Mouse (Mus musculus): ENCODE data around the gene Poc1b.

Poc1b gene

DNA sequence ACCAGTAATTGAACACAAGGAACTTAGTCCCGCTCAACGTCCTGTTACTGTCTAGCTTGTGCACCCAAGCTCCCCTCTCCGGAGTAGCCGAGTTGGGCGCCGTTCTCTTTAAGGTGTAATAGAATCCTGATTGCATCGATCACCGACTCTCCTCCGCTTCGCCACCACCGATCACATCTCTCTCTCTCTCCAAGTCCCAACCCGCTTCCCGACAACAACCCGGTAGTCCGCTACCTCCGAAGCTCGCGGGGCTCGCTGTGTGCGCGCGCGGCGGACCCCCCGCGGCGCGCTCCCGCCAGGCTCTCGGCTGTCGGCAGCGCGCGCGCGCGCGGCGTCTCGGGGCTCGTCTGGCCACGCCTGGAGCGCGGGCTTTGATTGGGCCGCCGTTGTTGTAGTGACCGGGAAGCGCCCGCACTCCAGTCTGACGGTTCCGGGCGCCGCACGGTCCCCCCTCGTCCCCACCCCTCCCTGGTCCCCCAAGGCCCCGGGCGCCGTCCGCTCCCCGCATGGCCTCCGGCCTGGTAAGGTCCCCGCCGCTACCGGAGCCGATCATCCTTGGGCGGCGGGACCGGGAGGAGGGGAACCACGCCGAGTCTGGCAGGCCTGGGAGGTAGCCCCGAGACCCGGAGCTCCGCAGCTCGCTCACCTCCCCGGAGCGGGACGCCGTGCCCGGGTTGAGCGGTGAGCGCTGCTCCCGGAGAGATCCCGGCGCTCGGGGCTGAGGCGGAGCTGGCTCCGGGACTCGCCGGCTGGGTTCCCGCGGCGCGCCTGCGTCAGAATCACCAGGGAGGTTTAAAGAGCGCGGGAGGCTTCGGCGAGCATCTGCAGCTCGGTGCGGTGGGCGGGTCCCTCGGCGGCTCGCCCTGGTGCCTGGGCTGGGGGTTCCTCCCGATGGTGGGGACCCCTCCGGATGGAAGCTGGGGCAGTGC lies at the start of gene Poc1b:
TSS of gene Poc1b (plus strand) at position 334 of the 929 bp plus-strand sequence.
- in situ Hi-C loops (cut with MboI, MseI) = no loop called here

DNA sequence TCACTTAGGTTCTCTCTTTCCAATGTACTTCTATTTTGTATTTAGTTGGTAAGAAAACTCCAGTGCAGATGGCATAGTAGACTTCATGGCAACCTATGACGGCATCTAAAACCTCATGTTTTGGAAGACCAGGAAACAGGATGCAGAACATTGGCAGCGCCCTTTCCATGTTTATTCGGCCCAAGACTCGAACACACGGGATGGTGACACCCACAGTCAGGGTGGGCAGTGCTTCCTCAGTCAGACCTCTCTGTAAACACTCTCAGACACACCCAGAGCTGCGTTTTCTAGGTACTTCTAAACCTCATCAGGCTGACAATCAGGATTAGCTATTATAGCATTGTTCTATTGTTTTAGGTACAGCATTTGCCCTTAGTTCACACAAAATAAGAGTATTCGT lies 46.2 kb upstream of the Poc1b start:
- in situ Hi-C loops (cut with MboI, MseI) = no loop called here

DNA sequence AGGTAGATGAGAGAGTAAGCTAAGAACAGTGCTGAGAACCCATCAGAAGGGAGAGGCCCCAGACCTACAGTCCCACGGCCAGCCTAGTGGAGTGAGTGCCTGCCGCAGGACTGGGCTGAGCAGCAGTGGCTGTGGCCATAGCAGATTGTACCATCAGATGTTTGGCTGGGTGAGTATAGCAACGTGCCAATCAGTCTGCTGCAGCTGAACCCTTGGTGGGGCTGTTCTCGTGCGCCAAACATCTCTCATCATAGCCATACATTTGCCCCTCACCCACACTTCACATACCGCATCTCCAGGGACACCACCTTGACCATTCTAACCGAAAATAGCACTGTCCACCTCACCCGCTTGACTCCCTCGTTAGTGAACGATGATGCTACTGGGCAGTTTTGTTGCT lies 45.4 kb upstream of the Poc1b start:
- in situ Hi-C loops (cut with MboI, MseI) = no loop called here

DNA sequence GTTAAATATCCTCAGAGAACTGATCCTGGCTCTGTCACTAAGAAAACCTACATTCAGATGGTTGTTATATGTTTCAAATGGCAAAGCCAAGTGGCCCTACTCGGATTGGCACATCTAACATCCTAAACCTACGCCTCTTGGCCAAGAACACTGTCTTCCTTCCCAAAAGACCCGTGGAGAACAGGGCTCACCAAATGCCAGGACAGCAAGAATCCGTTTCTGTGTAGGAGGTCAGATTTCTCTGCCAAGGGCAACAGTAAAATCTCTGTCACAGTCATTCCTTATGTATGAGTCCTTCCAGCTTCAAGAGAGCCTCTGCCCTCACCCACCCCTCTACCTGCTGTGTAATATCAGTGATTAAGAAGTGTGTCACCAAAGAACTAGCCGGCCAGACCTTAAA lies 44.3 kb upstream of the Poc1b start:
- in situ Hi-C loops (cut with MboI, MseI) = no loop called here

DNA sequence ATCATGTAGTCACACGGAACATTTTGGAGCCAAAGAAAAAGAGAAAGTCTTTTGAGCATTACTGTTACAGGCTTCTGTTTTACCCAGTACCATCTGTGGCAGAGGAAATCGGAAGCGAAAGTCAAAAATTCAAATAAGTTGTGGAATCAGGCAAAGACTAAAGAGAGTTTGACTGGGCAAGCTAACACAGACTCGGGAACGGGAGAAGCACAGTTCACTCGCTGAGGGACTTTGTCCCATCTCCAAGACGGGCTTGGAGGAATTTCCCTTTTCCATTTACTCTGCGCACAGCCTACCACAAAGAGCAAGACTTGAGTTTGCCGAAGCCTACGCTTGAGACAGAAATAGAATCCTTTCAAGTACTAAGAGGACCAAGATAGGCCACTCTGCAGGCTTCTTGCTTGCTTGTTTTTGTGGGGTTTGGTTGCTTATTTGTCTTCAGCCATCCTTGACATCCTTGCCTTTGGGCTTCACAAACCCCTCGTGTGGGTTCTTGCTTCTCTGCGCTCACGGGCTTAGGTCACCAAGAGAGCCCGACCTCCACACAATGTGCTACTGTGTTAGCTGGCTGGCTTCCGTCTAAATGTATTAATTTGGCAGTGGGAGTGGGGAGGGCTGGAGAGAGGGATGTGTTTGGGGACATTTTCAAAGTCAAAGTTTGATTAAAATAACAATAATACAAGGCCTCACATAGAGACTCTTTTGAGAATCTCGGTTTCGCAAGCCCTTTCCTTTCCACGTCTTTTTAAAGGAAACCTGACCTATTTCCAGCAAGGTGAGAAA lies 30.5 kb upstream of the Poc1b start:
- in situ Hi-C loops (cut with MboI, MseI) = loop anchor here (5.0 kb wide), 1 partner anchor 1359 kb away; no protein-coding TSS in a partner anchor

DNA sequence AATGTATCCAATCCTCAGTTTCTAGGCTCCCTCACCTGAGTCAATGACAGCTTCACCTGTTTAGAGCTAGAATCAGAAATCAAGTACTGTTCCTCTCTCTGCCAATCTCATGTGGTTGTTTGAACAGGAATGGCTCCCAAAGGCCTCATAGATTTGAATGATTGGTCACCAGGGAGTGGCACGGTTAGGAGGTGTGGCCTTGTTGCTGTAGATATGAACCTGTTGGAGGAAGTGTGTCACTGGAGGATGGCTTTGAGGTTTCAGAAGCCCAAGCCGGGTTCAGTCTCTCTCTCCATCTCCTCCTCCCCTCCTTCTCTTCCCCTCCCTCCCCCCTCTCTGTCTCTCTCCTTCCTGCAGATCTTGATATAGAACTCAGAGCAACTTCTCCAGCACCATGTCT lies 28.2 kb upstream of the Poc1b start:
- in situ Hi-C loops (cut with MboI, MseI) = loop anchor here (5.0 kb wide), 1 partner anchor 1361 kb away; no protein-coding TSS in a partner anchor

DNA sequence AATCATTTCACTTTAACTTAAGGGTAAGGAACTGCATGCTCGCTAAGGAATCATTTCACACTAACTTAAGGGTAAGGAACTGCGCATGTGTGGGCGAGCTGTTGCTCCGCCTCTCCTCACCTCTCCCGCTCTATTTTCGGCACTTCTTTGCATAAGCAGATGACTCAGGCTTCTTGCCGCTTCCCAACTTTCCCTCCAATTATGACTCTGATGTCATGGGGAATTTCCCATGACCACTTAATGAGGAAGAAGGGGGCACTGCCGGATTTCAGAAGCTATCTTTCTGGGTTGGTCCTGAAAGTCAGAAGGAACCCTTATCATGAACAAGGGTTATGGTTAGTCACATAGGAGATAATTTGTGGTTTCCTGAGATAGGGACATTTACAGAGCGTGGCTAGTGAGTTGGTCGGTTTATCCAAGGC lies 25.3 kb upstream of the Poc1b start:
- in situ Hi-C loops (cut with MboI, MseI) = loop anchor here (5.0 kb wide), 2 partner anchors 159 to 589 kb away; no protein-coding TSS in a partner anchor

DNA sequence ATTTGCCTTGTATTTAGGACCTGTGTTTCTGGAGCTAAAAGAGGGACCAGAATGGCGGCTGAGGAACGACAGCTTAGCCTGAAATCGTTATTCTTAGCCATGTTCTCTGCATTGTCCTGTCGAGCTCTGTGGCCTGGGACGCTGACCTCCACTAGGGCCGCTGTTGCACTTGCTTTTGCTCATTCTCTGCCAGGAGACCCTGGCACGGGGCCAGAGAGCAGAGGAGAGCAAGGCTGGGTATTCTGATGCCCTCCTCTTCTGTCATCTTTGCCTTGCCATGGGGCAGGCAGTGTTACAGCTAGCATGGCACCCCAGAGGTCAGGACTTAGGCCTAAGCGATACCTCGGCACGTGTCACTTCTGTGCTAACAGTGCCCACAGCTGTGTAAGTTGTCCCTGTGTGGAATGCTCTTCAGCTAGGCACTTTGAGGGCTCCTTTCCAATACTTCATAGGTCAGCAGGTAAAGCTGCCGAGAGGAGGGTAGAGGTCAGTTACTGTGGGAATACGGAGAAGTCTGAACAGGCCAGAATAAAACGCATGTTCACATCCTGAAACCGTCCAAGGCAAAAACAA lies 23.3 kb upstream of the Poc1b start:
- in situ Hi-C loops (cut with MboI, MseI) = loop anchor here (5.0 kb wide), 2 partner anchors 161 to 591 kb away; no protein-coding TSS in a partner anchor

DNA sequence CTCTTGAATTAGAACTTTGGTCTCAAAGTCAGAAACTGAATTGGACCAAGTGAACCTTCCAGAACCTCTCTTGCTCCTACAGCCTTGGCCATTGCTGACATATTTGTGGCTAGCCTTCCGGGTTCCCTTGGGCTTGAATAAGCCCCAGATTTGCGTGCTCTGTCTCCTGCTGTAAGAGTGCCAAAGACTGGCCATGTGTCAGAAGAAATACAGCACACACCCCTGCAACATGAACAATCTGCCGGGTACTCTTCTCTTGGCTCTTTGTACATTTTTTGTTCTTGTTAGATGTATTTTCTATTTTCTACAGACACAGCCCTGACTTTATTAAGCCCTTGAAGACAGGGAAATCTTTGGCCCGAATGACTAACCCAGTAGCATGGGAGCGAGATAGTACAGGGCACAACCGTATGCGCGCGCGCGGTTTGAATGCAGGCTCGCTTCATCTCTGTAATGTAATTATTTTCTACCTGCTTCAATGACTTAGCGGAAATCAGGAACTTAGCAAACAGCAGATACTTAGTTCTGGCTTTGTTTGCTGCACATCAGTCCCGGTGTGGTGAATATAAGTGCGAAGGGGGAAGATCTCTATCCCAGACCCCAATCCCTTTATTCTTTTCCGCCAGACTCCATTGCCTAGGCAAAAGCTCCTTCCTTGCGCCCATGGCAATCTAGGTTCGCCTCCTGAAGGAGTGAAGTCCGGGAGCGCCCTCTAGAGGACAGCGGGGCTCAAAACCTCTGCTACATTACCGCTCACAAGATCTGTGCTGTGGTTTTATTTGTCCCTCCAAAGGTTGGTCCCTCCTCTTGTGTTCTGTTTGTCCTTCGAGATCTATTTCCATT lies 22.2 kb upstream of the Poc1b start:
- in situ Hi-C loops (cut with MboI, MseI) = loop anchor here (5.0 kb wide), 2 partner anchors 162 to 592 kb away; no protein-coding TSS in a partner anchor

DNA sequence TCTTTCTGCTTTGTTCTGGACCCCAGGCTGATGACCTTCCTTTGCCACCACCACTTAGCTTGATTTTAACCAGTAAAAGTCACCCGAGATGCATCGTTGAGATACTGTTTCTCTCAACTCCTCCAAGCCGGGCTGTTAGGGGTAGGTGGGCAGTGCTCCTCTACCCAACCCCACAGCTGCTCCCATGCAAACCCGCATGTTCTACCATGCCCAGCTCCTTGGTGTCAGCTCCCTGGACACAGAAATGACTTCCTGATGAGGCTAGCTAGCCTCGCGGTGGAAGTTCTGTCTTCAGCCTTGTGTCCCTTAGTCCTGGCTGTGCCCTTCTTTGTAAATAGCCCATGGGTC lies 21.6 kb upstream of the Poc1b start:
- in situ Hi-C loops (cut with MboI, MseI) = no loop called here

DNA sequence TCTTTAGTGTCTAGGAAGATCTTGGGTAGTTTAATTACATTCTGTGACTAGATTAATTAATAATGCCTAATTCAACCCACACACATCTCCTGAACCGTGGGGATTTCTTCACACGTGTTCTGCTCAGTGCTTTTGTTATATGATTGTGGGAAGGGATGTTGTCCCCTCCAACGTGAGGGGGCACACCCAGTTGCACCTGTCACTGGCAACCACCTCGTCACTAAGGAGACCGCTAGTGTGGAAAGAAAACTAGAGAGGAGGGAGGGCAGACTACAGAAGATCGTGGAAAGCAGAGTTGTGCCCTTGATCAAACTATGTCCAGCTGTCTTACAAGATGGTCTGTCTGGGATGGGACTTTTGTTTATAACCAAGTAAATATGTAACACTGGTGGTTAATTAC lies 20.8 kb upstream of the Poc1b start:
- in situ Hi-C loops (cut with MboI, MseI) = no loop called here

DNA sequence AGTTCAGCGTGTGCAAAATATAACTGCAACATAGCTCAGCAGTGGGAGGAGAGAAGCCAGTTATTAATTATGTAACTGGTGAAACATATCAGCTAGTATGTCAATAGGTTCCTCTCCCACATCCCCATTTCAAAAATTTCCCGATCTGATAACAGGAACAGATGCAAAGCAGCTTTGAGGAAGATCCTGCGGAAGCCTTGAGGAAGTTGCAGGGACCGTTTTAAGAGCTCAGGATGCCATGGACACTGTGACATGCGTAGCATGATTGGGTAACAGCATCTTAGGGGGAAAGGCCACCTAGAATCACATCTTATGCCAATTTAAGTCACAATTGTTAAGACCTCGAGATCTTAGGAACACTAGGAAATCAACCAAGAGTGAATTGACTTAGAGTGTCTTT lies 16.9 kb upstream of the Poc1b start:
- in situ Hi-C loops (cut with MboI, MseI) = loop anchor here (10.0 kb wide), 1 partner anchor 475 kb away; no protein-coding TSS in a partner anchor

DNA sequence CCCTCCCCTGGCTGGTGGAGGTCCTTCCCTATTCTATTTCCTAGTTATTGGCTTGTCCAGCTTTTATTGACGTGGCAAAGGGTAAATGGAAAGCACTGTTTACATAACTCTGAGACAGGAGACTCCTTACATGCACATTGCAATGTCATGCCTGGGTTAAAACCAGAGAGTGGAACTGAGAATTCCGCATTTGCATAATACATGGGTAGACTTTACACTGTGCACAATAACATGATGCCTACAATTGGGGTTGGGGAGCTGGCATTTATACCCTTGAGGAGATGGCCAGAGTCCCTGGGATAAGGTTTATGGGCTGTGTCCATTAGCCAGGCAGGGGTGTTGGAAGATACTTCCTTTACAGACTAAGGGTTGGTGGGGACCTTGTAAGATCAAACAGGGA lies 13.5 kb upstream of the Poc1b start:
- in situ Hi-C loops (cut with MboI, MseI) = loop anchor here (10.0 kb wide), 1 partner anchor 479 kb away; no protein-coding TSS in a partner anchor

DNA sequence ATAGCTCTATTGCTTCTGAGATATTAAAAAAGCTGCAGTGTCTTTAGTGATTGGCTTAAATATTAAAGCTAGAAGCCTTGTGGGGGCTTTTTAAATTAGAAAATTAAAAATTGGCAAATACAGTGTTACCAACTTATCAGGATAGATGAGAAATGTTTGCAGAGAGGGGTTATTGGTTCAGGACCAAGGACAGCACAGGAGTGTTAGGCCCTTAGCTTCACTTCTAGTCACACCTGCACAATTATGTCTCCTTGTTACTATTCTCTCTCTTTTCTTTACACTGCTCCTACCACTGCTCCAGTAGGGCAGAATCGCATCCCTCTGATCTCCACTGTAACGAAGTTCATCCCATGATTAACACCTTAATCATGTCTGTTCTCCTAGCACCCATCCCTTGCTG lies 11.7 kb upstream of the Poc1b start:
- in situ Hi-C loops (cut with MboI, MseI) = loop anchor here (10.0 kb wide), 1 partner anchor 480 kb away; no protein-coding TSS in a partner anchor

DNA sequence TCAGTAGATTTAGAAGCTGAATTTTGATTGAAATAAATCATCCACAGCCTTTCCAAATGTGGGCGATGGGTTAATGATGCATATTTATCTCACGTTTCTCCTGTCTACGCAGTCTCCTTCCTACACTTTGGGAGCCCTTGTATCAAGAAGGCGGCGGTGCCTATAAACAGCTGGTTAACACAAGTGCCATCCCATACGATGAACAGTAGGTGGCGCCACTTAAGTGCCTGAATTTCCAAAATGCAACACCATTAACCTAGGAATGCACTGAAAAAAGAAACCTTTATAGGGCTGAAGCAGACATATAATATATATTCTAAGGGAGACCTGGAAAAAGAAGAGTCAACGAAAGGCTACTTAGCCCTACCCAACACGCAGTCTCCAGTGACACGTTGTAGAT lies 9.5 kb upstream of the Poc1b start:
- in situ Hi-C loops (cut with MboI, MseI) = loop anchor here (10.0 kb wide), 1 partner anchor 483 kb away; no protein-coding TSS in a partner anchor

DNA sequence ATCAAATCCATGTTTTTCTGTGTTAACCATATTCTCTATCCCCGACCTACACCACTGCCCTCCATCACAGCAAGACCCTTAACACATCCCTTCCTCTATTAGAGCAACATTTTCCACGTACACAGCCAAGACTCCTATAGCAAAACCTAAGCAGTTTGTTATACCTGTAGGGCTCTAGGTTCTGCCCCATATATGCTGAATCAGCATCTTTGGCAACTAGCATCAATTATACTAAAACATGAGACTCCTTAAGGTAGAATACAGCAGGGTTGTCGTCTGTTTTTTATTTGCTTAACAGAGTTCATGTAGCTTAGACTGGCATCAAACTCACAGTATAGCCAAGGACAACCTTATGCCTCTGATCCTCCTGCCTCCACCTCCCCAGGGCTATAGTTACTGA lies 1.3 kb upstream of the Poc1b start:
- in situ Hi-C loops (cut with MboI, MseI) = no loop called here

DNA sequence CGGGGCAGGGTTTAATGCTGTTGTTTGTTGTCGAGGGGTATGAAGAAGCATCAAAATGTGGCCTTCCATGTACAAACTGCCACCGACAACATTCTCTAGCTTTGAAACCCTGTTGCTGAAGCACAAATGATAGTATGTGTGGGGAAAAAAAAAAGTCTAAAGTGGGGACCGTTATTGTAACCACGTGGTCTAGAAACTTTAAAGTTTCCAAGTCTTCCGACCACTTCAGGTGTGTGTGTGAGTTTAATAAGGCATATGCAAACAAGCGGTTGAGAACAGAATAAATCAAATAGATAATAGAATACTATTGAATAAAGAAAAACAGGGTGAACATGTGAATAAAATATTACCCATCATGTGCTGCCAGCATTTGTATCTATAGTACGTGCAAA lies 529 bp upstream of the Poc1b start:
- in situ Hi-C loops (cut with MboI, MseI) = no loop called here

DNA sequence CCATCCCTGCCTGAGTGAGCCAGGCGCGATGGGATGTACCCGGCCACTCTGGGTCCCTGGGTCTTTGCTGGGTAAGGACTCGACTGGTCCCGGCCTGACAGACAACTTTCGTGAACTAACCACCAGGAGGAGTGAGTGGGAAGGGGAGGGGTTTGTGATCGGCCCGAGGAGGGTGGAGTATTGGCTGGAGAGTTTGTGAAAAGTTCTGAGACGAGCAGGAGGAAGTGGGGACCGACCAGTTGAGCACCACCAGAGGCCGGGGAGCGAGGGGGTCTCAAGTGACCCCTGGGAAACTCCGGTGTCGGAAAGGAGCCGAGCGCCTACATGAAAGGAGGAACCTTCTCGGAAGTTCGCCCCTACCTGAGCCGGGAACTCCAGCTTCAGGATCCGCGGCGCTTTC lies 1.1 kb downstream of the Poc1b start, which contains the start of gene Galnt4:
TSS of gene Galnt4 (plus strand) at position 196 of the 400 bp plus-strand sequence.
- in situ Hi-C loops (cut with MboI, MseI) = no loop called here

DNA sequence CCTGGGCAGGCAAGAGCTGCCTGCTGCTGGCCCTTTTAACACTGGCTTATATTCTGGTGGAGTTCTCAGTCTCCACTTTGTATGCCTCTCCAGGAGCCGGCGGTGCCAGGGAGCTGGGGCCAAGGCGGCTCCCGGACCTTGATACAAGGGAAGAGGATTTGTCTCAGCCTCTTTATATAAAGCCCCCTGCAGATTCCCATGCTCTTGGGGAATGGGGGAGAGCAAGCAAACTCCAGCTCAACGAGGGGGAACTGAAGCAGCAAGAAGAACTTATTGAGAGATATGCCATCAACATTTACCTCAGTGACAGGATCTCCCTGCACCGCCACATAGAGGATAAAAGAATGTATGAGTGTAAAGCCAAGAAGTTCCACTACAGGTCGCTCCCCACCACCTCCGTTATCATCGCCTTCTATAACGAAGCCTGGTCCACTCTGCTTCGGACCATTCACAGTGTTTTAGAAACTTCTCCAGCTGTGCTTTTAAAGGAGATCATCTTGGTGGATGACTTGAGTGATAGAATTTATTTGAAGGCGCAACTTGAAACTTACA lies 1.7 kb downstream of the Poc1b start:
- in situ Hi-C loops (cut with MboI, MseI) = no loop called here

DNA sequence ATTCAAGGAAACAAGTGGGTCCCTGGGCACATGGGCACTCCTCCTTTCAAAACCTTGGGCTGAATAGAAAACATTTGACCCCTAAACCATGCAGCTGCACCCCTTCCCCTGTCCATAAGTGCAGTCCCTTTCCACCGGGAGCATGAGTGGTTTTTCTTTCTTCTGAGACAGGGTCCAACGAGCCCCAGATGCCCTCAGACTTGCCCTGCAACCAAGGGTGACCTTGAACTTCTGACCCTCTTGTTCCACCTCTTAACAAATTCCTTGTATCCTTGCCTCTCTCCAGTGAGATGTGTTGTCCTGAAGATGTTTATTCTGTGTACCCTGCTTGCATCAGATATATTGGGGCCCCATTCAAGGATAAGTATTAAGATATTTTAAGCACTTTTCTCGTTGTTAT lies 6.7 kb downstream of the Poc1b start:
- in situ Hi-C loops (cut with MboI, MseI) = no loop called here

DNA sequence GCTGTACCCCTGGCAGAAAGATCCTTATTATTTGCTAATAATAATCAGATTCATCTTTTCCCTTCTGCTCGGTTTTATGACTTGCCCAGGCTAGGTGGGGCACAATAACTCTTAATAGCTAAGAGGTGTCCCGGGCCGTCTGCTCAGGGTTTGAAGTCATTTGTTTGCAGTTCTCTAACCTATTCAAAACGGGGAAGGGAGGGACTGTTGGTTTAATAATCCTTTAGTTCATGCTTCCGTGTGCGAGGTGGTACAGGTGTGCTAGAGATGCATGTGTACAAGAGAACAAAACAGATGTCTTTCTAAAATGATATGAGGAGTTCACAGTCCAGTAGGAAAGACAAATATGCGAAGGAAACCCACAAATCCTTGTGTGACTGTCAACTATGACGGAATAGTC lies 7.5 kb downstream of the Poc1b start:
- in situ Hi-C loops (cut with MboI, MseI) = no loop called here
